Mouse (Mus musculus) gastrocnemius, postnatal 14 days (tissue): ENCODE results near the gene Esp4. TPM values are rescaled to one million over a fixed set of nuclear protein-coding genes. Genes with fewer than 3 reads are reported as not detected.
"Not testable (repeated sequence)": the region's sequence is repeated elsewhere in the genome, so short reads cannot be mapped to it uniquely, and the experiment has no call there.

Experiments used
- DNase-seq: peaks from one replicate; pipeline ENCODE4 v3.0.0; 2021; ENCODE audit warnings: mixed read lengths
- intact Hi-C: fragments of 180-260 bp; cut with DNase I; formaldehyde crosslinking; loops from one replicate; pipeline ENCODE4 v1.15.1; 2025; ENCODE audit warnings: low total_unique reads
- long read RNA-seq, 2 experiments: library from polyadenylated mRNA; stranded (forward); transcript quantifications; one replicate each; pipeline ENCODE4 v2.0.0; 2021
- total RNA-seq, 2 experiments: library from RNA; stranded (reverse); gene quantifications; 2 replicates each; pipeline ENCODE4 v1.2.3; 2021

Esp4 gene
- not detected for total RNA-seq
- long read RNA-seq, experiment 1 = 0 reads
- long read RNA-seq, experiment 2 = 0 reads

- intact Hi-C loops = no loop called here
- DNase-seq = no peak
Measured at GRCm38 (mm10) chr17:40598294-40598693, at the start of gene Esp4. TSS of gene Esp4 (plus strand) at chr17:40598594.

GRCm38 (mm10) chr17:40553470-40553869 is 44.9 kb upstream of the Esp4 start:
- intact Hi-C loops = no loop called here
- no peak for DNase-seq

DNA sequence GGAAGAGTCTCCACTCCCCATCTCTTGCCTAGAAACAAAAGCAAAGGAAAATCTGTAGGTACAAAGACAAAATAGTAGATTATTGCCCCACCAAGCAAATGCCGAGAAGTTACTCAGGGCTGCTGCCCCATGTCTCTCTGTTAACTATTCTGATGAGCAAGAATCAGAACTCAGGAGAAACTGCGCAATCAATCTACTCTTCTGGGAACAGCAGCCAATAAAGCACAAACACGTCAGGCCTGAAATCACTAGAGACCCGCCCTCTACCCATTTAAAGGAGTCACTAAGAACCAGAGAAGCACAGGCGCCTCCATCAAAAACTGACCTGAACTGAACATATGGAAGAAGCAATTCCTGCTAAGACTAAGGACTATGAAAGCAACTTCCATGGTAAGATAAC is 37.2 kb upstream of the Esp4 start, which contains the start of gene Esp6:
Gene Esp6 (plus strand): TSS at position 301 of the 400 bp plus-strand sequence.
- no peak for DNase-seq
- intact Hi-C loops = no loop called here

DNA sequence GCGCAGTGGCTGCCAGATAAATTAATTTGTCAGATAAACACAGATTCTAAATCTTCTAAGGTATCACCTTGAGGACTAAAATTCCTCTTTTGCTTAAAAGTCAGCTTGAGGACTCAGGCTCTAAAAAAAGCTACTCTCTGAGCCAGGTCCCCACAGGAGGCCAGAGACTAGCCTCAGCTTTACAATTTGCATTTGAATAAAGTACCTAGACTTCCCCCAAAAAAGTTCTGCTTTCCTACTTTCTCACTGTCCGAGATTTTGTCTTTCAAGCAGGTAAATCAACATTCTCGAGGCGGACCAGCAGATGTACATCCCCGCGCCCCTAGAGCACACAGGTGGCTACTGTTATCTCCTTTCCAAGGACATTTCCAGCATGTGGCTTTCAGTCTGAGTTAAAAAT is 14.5 kb upstream of the Esp4 start:
- intact Hi-C loops, DNase-seq: not testable (repeated sequence)

DNA sequence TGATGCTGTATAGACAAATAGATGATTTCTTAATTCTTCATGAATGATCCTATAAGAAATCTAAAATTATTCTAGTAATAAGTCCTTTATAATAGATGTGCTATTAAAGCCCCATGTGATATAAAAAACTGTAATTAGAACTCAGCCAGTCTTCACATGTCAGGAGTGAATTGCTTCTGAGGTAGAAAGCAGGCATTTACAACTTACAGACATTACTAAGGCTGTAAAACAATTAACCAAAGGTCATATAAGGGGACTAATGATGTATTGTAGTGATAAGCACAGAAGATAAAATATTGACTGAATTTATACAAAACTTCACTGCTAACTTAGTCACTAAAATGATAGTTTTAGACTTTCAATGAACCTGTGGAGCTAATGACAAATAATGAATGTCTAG is 7.1 kb upstream of the Esp4 start:
- no peak for DNase-seq

GRCm38 (mm10) chr17:40631775-40632174 is 33.4 kb downstream of the Esp4 start, which contains the start of gene Esp3:
TSS of gene Esp3 (plus strand) at chr17:40632075.
- DNase-seq, intact Hi-C loops: not testable (repeated sequence)

More for the DNA sequence above, 7.1 kb upstream of the Esp4 start:
- intact Hi-C loops = no loop called here

Other genes with a start within 250 kb of the Esp4 start
- gene Esp8, start 78.6 kb upstream of the Esp4 start, total RNA-seq = not detected
- not detected for gene Esp6, start 37.1 kb upstream of the Esp4 start, total RNA-seq
- not detected for gene Esp3, start 33.5 kb downstream of the Esp4 start, total RNA-seq
- gene Esp1, start 128.5 kb downstream of the Esp4 start, total RNA-seq = not detected
- gene Crisp2, start 208.4 kb downstream of the Esp4 start, total RNA-seq = not detected
- gene Rhag, start 212.5 kb downstream of the Esp4 start, total RNA-seq = not detected